Mouse (Mus musculus) urinary bladder, adult 2 months (tissue): ENCODE data around the gene RPS10-NUDT3. TPM values are rescaled to one million over a fixed set of nuclear protein-coding genes. Genes with fewer than 3 reads are reported as not detected.
A peak's percentile ranks its signal among the peaks of the same experiment; 100 is the strongest.

Source experiments
- DNase-seq: peaks from one replicate; pipeline ENCODE4 v3.0.0; 2022; ENCODE audit warnings: low spot score
- polyA plus RNA-seq: library from polyadenylated mRNA; depleted of rRNA; stranded (reverse); fragments of >200 nt; gene quantifications from 2 replicates; pipeline ENCODE4 v1.2.3, GENCODE M21; 2012; rRNA removed

The RPS10-NUDT3 gene
- polyA plus RNA-seq = 0.08 and 0.10 TPM in 2 replicates

DNA sequence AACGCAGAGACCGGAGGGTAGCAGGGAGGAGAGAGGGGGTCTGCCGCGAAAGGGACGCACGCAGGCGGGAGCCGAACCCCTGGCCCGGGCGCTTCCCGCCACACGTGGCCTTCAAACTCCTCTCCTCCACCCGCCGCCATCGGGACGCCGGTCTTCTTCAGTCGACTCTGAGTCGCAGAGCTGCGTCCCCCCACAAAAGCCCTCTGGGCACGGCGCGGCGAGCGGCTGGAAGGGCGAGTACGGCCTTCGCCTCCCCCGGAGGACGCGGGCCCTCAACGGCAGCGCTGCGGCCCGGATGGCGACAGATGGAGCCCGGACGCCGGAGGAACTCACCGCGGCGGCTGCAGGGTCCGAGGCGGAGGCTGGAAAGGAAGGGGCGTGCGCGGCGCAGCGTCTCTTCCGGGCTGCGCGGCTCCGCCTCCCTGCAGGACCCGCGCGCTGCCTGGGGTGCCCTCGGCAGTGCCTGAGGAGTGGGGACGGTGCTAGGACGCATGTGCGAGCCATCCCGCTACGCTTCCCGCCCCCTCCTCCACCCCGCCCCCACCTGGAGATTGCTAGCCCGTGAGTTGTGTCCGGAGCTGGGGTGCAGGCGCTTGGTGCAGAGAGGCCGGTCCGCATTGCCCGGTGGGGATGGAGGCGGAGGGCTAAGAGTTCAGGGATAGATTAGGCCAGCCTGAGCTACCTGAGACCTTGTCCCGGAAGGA is at the start of gene RPS10-NUDT3:
Gene RPS10-NUDT3, minus strand, starts transcription at position 352 of the 704 bp plus-strand sequence.
- peak; percentile 88 for DNase-seq

DNA sequence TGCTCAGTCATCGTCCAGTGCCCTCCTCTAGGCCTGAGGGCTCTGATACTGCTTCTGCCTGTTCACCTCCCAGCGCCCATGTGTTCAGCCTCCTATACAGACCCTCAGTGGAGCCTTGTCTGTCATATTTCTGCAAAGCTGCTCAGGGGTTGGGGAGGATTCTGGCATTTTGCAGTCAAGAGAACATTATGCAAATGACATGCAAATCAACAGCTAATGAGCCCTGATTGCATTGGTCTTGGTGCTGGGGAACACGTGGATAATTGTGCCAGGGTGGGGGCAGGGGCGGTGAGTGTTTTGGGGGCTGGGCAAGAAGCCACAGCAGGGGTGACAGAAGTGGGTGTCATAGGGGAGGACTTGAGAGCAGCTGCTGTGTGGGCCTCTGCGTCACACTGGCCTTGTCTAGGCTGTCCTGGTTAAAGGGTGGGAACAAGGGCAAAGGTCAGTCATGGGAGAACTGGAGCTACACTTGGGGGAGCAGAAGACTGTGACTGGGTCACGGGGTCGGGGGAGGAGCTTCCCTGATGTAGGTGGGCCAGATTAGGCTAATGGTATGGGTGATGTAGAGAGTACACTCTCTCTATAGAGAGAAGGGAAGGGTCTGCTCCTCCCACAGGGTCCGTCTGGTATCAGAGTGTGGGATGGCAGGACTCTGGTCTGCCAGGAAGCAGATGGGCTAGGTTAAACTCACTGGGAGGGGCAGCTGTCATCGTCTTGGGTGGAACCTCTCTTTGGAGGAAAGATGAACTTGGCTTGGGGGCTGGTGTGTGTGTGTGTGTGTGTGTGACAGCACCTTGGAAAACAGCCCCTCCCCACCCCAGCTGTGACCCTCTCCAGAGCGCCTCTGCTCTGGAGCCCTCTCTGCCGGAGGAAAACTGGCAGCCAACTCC is 44.1 kb upstream of the RPS10-NUDT3 start:
- DNase-seq = no peak

DNA sequence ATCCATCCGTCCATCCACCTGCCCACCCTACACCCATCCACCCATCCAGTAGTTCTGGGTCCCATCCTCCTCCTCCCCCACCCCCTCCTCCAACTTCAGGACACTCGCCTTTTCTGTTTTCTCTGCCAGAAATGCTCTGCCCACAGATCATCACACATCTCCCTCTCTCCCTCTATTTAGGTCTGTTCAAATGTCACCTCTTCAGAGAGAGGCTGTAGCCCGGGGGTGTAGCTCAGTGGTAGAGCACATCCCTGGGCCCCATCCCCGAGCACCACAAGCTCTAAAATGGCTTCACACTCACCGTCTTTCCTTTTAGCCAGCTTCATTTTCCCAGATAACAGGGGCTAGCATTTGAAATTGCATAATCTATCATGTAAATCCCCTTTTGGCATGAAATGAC is 42.7 kb upstream of the RPS10-NUDT3 start:
- no peak for DNase-seq

DNA sequence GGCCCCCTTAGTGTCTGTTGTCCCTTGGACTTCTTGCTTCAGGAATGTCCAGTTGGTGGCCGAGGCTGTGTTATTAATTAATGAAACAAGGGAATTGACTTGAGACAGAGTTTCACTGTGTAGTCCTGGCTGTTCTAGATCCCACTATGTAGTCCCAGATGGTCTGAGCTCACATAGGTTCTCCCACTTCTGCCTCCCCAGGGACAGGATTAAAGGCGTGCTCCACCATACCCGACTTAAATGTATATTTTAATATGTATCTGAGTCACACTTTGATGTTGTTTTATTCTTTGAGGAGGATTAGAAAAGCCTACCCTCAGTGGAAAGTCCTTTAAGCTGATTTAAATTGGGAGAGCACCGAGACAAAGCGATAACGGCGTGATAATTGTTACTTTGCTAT is 41.2 kb upstream of the RPS10-NUDT3 start:
- DNase-seq = no peak

DNA sequence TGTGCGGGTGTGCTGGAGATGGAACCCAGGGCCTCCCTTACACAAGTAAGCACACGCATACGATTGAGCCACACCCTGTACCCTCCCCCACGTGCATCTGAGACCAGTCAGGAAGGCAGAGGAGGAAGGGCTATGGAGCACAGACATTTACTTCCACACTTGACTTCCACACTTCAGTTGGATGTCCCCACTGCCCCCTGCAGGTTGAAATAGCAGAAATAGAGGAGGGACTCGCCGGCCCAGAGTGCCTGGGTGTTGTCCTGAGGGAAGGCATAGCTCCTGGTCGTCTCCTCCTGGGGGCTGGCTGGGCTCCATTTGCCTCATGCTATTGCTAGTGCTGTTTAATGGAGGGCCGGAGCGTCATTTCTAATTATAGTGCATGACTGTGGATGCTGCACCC is 40.4 kb upstream of the RPS10-NUDT3 start:
- DNase-seq = no peak

DNA sequence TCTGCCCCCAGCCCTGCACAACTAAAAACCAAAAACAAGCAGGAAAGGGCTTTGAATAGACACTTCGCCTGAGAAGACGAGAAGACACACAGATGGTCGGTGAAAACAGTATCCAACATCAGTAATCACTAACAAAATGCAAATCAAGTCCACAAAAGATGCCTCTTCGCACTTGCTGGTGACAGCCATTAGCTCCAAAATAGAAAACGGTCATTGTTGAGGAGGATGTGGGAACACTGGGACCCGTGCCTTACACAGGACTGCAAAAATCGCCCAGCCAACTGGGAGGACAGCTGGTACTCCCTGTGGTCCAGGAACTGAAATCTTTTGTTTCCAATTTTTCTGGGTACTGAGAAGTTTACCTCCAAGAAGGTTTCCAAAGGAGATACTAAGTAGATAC is 38.9 kb upstream of the RPS10-NUDT3 start:
- no peak for DNase-seq

DNA sequence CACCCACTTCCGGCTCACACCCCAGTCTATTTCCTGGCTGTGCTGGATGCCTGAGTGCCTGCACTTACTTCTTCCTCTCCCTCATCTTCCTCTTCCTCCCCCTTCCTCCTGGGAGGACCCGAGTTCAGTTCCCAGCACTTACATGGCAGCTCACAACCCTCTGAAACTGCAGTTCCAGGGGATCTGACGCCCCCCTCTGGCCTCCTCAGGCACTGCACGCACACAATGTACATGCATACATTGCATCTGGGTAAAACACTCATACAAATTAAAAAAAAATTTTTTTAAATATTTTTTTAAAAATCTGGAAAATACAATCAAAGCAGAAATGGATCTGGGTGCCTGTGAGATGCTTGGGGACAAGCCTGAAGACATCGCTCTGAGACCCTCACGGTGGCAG is 36.7 kb upstream of the RPS10-NUDT3 start:
- no peak for DNase-seq

DNA sequence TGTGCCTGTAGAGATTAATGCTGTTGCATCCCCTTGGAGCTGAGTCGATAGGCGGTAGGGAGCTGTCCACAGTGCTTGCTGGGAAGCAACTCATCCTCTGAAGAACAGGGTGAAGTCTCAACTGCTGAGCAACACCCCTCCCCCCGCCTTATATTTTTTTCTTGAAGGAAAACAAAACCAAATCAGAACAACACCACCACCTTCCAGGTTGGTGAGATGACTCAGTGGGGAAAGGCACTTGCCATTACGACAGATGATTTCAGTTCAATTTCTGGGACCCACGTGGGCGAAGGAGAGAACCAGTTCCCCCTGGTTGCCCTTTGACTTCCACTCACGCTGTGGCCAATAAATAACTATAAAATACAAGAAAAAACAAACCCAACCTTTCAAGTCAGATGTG is 23.7 kb upstream of the RPS10-NUDT3 start:
- no peak for DNase-seq

DNA sequence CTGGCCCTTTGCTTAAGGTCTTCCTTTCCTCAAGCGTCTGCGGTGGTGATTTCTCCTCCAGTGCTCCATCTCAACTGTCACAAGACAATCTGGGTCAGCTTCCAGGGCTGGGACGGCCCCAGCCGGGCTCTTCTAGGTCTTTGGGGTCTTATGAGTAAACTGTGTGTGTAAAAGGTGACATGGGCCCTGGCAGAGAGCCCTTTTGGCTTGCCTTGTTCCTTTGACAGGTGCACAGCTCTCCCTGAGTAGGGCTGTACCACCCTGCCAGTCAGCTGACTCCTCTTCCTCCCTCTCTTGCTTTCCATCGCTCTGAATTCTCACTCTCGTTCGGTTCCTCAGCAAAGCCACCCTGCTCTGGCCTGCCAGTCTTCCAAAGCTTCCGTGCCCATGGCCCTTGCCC is 22.1 kb upstream of the RPS10-NUDT3 start:
- DNase-seq = no peak

DNA sequence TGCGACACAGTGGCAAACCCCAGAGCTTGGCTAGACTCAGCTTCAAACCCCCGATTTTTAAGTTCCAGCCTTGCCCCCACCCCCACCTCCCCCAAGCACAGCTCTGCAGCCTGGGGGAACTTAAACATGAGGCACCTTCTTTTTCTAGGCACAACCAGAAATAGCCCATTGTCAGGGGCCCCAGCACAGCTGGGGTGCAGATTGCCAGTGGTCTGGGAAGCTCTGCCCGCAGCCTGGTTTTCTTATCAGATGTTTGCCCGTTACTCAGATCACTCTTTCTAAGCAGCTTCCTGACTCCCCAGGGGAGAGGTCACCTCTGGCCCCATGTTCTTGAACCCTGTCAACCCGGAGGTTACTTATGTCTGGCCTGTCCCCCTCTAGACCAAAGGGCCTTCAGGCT is 21.4 kb upstream of the RPS10-NUDT3 start:
- no peak for DNase-seq

DNA sequence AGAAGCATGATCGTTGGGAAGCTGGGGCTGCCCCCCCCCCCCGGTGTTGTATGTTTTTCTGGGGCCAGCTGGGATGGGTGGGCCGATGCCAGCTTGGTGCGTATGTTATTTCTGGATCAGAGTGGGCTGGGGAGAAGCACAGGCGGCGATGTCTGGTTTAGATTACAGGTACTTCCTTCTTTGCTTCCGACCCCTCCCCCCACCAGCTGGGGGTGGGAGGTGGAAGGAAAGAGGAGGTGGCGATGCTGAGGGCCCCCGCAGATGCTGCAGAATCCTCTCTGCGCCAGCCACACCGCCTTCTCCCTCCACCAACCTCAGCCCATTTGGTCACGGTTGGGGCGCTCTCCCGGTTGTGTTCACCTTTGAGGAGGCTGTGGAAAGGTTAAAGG is 21.0 kb upstream of the RPS10-NUDT3 start:
- no peak for DNase-seq

DNA sequence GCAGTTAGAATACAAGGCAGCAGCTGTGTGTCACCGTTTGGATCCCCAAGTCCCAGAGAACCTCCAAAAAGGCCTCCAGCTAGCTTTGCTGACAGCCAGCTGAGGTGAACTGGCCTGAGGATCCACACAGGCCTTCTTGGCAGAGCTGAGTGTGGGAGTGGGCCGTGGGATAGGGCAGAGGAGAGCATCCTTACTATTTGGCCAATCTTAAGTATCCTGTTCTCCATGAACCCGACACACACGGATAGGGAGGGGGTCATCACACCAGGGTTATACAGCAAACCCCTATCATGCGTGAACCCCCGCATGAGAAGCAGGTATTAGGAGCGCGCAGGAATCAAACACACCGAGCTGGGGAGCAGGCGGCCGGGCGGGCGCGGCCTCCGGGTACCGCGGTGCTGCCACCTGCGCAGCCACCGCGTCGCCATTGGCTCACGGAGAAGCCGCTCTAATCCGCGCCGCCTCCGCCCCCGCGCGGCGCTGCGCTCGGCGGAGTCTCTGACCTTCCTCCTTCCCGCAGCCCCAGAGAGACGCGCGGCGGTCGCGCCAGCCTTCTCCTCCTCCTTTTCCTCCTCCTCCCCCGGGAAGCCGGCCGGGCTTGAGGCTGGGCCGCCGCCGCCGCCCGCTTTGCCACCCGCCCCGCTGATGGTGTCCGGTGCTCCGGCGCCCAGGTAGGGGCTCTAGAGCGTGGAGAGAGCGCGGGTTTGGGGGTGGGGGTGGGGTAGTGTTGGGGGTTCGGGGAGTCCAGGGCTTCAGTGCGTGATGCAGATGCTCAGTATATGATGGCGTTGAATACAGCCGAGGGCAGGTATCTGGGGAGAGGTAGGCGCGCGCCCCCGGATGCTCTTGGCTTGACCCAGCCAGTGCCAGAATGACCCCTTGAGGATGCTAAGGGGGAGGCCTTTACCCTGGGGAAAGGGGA is 20.3 kb upstream of the RPS10-NUDT3 start, which contains the start of gene Pacsin1:
Gene Pacsin1, plus strand, starts transcription at position 421 of the 922 bp plus-strand sequence.
- no peak for DNase-seq

DNA sequence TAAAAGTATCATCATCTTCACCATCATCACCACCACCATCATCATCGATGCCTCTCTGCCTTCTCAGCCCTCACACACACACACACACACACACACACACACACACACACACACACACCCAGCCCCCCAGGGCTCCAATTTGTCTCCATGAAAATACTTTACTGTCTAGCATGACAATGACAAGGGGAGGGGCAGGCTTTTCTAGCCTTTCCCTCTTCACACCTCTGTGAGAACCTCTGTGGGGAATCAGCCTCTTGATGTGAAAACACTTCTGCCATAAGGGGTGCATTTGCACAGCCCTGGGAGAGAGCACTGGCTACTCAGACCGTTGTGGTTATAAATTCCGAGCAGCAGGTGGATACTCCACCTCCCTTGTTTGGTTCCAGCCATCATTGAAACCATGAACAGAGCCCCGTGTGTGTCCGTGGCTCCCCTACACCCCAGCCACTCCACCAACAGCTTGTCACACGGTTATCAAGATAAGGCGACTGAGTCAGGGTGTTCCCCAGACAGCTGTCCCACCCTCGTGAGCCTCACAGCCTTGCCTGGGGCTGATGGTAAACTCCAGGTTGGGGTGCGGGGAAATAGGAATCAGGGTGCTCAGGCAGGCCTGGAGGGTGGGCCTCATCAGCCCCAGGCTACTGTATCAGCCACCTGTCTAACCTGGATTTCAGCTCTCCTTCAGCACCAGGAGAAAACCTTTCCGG is 18.4 kb upstream of the RPS10-NUDT3 start:
- no peak for DNase-seq

DNA sequence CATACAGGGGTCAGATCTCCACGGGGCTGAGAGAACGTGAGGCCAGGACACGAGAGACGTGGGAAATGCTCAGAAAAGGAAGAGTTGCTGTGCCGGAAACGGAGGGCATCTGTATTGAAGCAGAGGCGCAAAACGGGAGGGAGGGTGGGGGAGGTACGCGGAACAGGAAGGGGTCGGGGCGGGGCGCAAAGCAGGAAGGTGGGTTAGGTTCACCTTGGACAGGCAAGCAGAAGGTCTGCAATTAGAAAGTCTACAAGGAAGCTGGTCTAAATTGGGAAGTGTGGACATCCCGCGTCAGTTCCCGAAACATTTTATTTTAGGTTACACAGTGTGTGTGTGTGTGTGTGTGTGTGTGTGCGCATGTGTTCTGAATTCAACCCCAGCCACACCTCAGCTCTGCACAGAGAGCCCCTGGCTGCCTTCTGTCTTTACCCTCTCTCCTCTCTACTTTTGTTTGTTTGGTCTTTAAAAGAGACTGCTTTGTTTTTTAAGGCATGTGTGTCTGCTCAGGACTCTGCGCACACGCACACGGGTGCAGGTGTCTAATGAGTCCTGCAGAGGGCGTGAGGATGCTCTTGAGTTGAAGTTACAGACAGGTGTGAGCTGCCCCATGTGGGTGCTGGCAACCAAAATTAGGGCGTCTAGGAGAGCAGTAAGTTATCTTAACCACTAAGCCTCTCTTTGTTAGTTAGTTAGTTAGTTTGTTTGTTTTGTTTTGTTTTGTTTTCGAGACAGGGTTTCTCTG is 17.2 kb upstream of the RPS10-NUDT3 start:
- DNase-seq = no peak

DNA sequence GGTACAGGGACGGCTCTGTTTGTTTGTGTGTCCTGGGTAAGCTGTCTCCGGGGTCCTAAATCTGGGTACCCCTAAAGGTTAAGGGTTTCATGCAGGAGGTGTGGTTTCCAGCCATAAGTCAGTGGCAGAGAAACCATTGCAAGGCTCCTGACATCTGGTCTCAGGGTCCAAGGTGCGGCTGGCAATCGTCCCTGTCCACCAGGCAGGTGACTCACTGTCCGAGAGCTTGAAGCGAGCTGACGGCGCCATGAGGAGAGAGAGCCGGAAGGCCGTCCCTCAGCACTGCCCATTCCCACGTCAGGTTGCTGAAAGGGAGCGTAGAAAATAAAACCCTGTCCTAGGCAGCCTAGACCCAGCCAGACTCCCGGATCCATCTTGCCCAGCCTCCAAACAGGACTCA is 15.6 kb upstream of the RPS10-NUDT3 start:
- DNase-seq = no peak

DNA sequence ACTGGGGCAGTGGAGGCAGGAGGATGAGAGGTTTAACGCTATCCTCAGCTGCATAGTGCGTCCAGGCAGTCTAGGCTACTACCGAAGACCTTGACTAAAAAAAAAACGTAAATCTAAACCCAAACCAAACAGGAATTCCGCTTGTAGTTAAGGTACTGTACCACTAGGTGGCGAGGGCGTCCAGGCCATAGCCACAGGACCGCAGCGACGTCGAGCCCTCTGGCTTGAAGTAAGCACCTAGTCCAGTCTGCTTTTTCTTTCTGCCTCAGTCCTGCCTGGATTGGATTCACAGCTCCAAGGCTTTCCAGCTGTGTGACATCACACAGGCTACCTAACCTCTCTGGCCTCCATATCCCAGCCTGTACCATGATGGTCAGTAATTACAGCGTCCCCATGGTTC is 15.1 kb upstream of the RPS10-NUDT3 start:
- DNase-seq = no peak

DNA sequence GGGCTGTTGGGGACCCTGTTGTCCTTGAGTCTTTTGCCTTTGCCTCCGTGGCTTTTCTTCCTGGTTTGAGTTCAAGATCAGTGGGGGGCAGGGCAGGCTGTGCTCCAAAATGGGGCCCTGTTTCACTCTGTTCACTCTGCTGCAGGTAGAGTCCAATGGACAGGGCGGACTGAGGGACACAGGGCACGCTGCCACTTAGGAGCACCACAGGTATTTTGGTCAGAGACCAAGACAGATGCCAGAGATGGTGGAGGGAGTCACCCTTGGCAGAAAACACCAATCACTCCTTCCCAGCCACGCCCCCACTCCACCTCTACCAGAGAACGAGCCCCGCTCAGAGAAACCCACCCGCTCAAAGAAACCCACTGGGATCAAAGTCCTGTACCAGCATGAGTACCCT is 10.8 kb upstream of the RPS10-NUDT3 start:
- no peak for DNase-seq

DNA sequence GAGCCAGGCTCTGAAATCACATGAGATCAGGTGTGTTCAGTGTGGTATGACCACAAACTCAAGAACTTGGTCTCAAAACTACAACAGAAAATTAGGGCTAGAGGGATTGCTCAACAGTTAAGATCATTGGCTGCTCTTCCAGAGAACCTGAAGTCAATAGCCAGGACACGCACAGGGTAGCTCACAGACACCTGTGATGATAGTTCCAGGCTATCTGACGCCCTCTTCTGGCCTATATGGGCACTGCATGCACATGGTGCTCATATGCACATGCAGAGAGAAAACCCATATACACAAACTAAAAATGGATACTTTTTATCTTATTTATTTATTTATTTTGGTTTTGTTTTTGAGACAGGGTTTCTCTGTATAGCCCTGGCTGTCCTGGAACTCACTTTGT is 9.6 kb upstream of the RPS10-NUDT3 start:
- DNase-seq = no peak

DNA sequence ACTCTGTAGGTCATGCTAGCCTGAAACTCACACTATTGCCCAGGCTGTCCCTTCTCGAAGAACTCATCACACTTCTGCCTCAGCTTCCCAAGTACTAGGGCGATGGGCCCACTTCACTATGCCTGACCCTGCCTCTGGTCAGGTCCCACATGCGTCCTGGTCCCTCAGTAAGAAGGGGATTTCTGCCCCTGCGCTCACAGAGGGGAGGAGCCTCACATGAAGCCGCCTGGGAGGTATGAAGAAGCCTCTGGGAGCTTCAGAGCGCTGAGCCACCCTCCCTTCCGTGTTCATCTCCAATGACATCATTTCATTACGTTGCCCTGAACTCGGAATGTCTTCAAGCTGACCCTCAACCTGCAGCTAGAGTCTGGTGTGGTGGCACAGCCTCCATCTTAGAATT is 8.7 kb upstream of the RPS10-NUDT3 start:
- DNase-seq = no peak

DNA sequence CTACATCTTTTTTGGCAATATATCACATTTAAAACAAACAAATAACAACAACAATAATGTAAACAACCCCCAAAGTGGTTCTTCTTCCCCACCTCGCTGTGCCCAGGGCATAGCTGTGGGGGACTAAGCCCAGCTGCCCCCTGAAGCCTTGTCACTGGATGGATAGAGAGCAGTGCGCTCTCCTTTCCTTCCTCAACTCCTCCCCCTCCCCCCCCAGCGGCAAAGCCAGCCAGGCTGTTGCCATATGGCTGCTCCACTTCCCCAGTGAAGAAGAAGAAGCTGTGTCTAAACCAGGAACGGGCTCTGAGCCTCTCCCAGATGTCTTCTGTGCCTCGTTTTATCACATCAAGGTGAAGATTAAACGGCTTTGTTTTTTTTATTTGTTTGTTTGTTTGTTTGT is 8.1 kb upstream of the RPS10-NUDT3 start:
- no peak for DNase-seq
